Mouse (Mus musculus) liver, postnatal 0 days (tissue): Measurements from ENCODE around the gene Rere. TPM values are rescaled to one million over a fixed set of nuclear protein-coding genes. Genes with fewer than 3 reads are reported as not detected.
"Not testable (repeated sequence)": the region's sequence is repeated elsewhere in the genome, so short reads cannot be mapped to it uniquely, and the experiment has no call there.

Source experiments
- ATAC-seq: fragments of 200-750 bp; cut with Nextera tagmentation; 2 replicates; pipeline ENCODE4 v1.8.0; 2017; ENCODE audit warnings: mild to moderate bottlenecking, moderate library complexity
- DNase-seq: peaks from one replicate; pipeline ENCODE4 v3.0.0-alpha.2; 2016
- H3K27ac ChIP-seq: fragments of 300-500 bp; sonication (generic); 2 replicates; pipeline ENCODE4 v1.5.1; 2014; ENCODE audit warnings: antibody characterized with exemption, moderate library complexity, mild to moderate bottlenecking, low read depth
- H3K27me3 ChIP-seq: fragments of 300-500 bp; sonication (generic); 2 replicates; pipeline ENCODE4 v1.6.1; 2014; ENCODE audit warnings: low read length, control low read depth, mixed read lengths; ENCODE audit not compliant: insufficient read depth
- H3K36me3 ChIP-seq: fragments of 300-500 bp; sonication (generic); replicated peaks from 2 replicates; pipeline ENCODE4 v1.6.1; 2014; ENCODE audit warnings: mild to moderate bottlenecking, control low read depth, low read length, moderate library complexity, mixed read lengths; ENCODE audit not compliant: insufficient read depth
- H3K4me1 ChIP-seq: fragments of 300-500 bp; sonication (generic); 2 replicates; pipeline ENCODE4 v1.6.1; 2014; ENCODE audit warnings: antibody characterized with exemption, mild to moderate bottlenecking, control low read depth; ENCODE audit not compliant: insufficient read depth
- H3K4me2 ChIP-seq: fragments of 300-500 bp; sonication (generic); 2 replicates; pipeline ENCODE4 v1.6.1; 2014; ENCODE audit warnings: low read depth, mild to moderate bottlenecking, low read length, moderate library complexity, mixed read lengths
- H3K4me3 ChIP-seq: fragments of 300-500 bp; sonication (generic); 2 replicates; pipeline ENCODE4 v1.5.1; 2014; ENCODE audit warnings: low read depth, low read length
- H3K9ac ChIP-seq: fragments of 300-500 bp; sonication (generic); replicated peaks from 2 replicates; pipeline ENCODE4 v1.6.1; 2014; ENCODE audit warnings: mild to moderate bottlenecking, moderate library complexity
- H3K9me3 ChIP-seq: fragments of 300-500 bp; sonication (generic); 2 replicates; pipeline ENCODE4 v1.6.1; 2016; ENCODE audit warnings: mild to moderate bottlenecking, control low read depth, low read length, mixed read lengths
- CTCF ChIP-seq: sonication (generic); IDR thresholded peaks from 2 replicates; pipeline ENCODE4 v1.5.1; 2016; ENCODE audit warnings: antibody characterized with exemption, low read depth
- EP300 ChIP-seq: IDR thresholded peaks from 2 replicates; pipeline ENCODE4 v1.6.1; 2016; ENCODE audit warnings: antibody characterized with exemption, low read depth, mild to moderate bottlenecking
- WGBS: fragments of 180-500 bp; shearing (Covaris S2); extraction: QIAGEN DNeasy Blood & Tissue Kit; methylation state at CpG from one replicate; pipeline ENCODE4 v1.1.7; 2014; ENCODE audit not compliant: insufficient replicate concordance; 5-methylcytosine and 5-hydroxymethylcytosine counted together
- polyA plus RNA-seq: library from polyadenylated mRNA; unstranded; fragments of >200 nt; fragmentation: Nextera tagmentation; extraction: Ambion mirVana; gene quantifications from 2 replicates; pipeline ENCODE4 v1.2.1, GENCODE M21; 2015

The Rere gene
- polyA plus RNA-seq, 1 experiment from 2014 or later: 4.3 TPM

GRCm38 (mm10) chr4:150551390-150551789 lies 269.9 kb downstream of the Rere start:
- Histone ChIP-seq H3K36me3 (0 out of 2 replicates have a peak, but pooled peaks cover 2% of the 10 kb centered on the region), H3K27me3 (no peaks in the 10 kb centered on the region), H3K27ac (no peak overlapping the region), H3K4me3 (no peak overlapping the region), H3K9ac (no peak overlapping the region), H3K9me3 (no peaks in the 10 kb centered on the region), H3K4me1 (peaks cover 20% of the 10 kb centered on the region), H3K4me2 (no peak overlapping the region)
- WGBS: 76% methylated on average over 4 of the region's 4 CpGs
- TF ChIP-seq CTCF (no peak), EP300 (no peak)
- ATAC-seq: no peak
- no peak for DNase-seq

- Histone ChIP-seq H3K27ac (no peak overlapping the region), H3K27me3 (no peaks in the 10 kb centered on the region), H3K4me2 (no peak overlapping the region), H3K9ac (no peak overlapping the region), H3K36me3 (0 out of 2 replicates have a peak, but pooled peaks cover 2% of the 10 kb centered on the region), H3K9me3 (no peaks in the 10 kb centered on the region), H3K4me3 (no peak overlapping the region), H3K4me1 (peaks cover 27% of the 10 kb centered on the region)
- no peak for DNase-seq
- no peak for ATAC-seq
- WGBS: 50% methylated on average over 15 of the region's 15 CpGs
- TF ChIP-seq EP300 (no peak), CTCF (no peak)
These were observed 271.5 kb downstream of the Rere start for GRCm38 (mm10) chr4:150552751-150553600.

- H3K4me1 ChIP-seq: peaks cover 22% of the 10 kb centered on the region
- no peaks in the 10 kb centered on the region for H3K9me3 ChIP-seq
- H3K27ac ChIP-seq: peak overlapping the region; percentile 70
- ATAC-seq (no peak), DNase-seq (no peak)
- no peak overlapping the region for H3K9ac ChIP-seq
- H3K4me3 ChIP-seq: no peak overlapping the region
- no peaks in the 10 kb centered on the region for H3K27me3 ChIP-seq
- H3K4me2 ChIP-seq: peak overlapping the region; percentile 52
- 0 out of 2 replicates have a peak, but pooled peaks cover 2% of the 10 kb centered on the region for H3K36me3 ChIP-seq
- TF ChIP-seq CTCF (peak; percentile 37; the same call in 1 of the 2 replicates), EP300 (no peak)
These were observed 274.3 kb downstream of the Rere start for GRCm38 (mm10) chr4:150555783-150556182.

DNA sequence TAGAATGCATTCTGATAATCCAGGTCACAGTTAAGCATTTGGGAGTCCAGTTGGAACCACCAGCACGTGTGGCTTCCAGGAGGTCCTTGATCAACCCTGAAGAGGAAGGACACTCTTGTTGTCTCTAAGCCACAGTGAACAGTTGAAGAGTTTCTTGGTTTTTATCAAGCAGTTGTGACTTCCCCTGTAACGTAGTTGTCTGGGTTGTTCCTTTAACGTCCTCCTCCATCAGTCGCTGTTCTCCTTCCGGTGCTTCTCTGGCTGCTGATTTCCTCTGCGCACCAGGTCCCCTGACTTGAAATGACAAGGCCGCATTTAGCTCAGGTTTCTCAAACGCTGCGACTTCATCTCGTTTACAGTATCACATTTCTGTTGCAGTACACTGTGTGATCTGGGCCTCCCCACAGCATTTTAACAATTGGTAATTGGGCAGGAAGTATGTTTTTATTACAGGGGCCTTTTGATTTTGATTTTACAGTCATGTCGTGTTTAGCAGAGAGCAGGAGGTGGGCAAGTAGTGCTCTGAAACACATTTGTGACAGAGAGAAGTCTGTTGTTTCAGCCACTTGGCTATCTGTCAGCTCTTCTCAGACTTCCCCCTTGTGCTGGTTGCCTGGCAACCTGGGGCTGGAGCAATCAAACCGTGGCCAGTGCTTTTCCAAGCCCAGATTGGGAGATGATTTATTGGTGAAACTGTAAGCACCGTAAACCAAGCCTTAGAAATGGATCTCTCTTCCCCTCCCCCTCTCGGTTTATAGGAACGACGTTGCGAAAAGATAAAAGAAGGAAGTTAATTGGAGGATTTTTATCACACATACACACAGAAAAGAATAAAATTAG lies 275.2 kb downstream of the Rere start:
- no peaks in the 10 kb centered on the region for H3K27me3 ChIP-seq
- peak overlapping the region; percentile 52 for H3K4me2 ChIP-seq
- no peaks in the 10 kb centered on the region for H3K9me3 ChIP-seq
- WGBS: 12% methylated on average over 17 of the region's 17 CpGs
- H3K9ac ChIP-seq: no peak overlapping the region; the same call in 1 of the 2 replicates
- 0 out of 2 replicates have a peak, but pooled peaks cover 2% of the 10 kb centered on the region for H3K36me3 ChIP-seq
- H3K4me3 ChIP-seq: no peak overlapping the region
- DNase-seq (peak; percentile 61), ATAC-seq (peak; percentile 59)
- peak overlapping the region; percentile 70 for H3K27ac ChIP-seq
- peaks cover 22% of the 10 kb centered on the region for H3K4me1 ChIP-seq
- no peak for TF ChIP-seq EP300
- no peak for TF ChIP-seq CTCF

GRCm38 (mm10) chr4:150557289-150557688 lies 275.8 kb downstream of the Rere start:
- not testable (repeated sequence) for ATAC-seq, H3K9ac ChIP-seq, H3K36me3 ChIP-seq, H3K4me3 ChIP-seq, H3K27me3 ChIP-seq, H3K9me3 ChIP-seq, DNase-seq
- peaks cover 20% of the 10 kb centered on the region for H3K4me1 ChIP-seq
- 53% methylated on average over 3 of the region's 3 CpGs for WGBS
- H3K27ac ChIP-seq: peak overlapping the region; percentile 51
- 0 out of 2 replicates have a peak overlapping the region, but pooled peaks have one; percentile 52 for H3K4me2 ChIP-seq

- H3K4me2 ChIP-seq: no peak overlapping the region
- H3K27me3 ChIP-seq: no peaks in the 10 kb centered on the region
- H3K36me3 ChIP-seq: 0 out of 2 replicates have a peak, but pooled peaks cover 2% of the 10 kb centered on the region
- H3K4me1 ChIP-seq: peaks cover 18% of the 10 kb centered on the region
- H3K27ac ChIP-seq: peak overlapping the region; percentile 51; the same call in 1 of the 2 replicates
- no peaks in the 10 kb centered on the region for H3K9me3 ChIP-seq
- TF ChIP-seq EP300: no peak
- TF ChIP-seq CTCF: no peak
- ATAC-seq: peak; percentile 30; the same call in 1 of the 2 replicates
- H3K9ac ChIP-seq: no peak overlapping the region
- no peak for DNase-seq
- WGBS: 8% methylated on average over 1 of the region's 1 CpGs
- no peak overlapping the region for H3K4me3 ChIP-seq
These were observed 276.5 kb downstream of the Rere start for GRCm38 (mm10) chr4:150557976-150558375.
